Mouse (Mus musculus): ENCODE data around the gene Gpatch4.

The Gpatch4 gene

GRCm38 (mm10) chr3:88042661-88043421 lies at the start of gene Gpatch4:
TSS of gene Gpatch4 (plus strand) at chr3:88043108.
- DNase-seq (ENCODE audit: low read depth): peak; percentile 97

GRCm38 (mm10) chr3:87993436-87993835 lies 49.5 kb upstream of the Gpatch4 start:
- peak; percentile 43 for DNase-seq (ENCODE audit: low read depth)

- no peak for DNase-seq (ENCODE audit: low read depth)
Measured at GRCm38 (mm10) chr3:87995331-87995730, 47.6 kb upstream of the Gpatch4 start.

GRCm38 (mm10) chr3:87996401-87996800 lies 46.5 kb upstream of the Gpatch4 start:
- no peak for DNase-seq (ENCODE audit: low read depth)

GRCm38 (mm10) chr3:87996971-87997614 lies 45.8 kb upstream of the Gpatch4 start:
- no peak for DNase-seq (ENCODE audit: low read depth)

- DNase-seq (ENCODE audit: low read depth): no peak
Measured at GRCm38 (mm10) chr3:87998747-87999146, 44.2 kb upstream of the Gpatch4 start.

- DNase-seq (ENCODE audit: low read depth): no peak
Measured at GRCm38 (mm10) chr3:87999243-87999895, 43.5 kb upstream of the Gpatch4 start.

GRCm38 (mm10) chr3:88000181-88000580 lies 42.7 kb upstream of the Gpatch4 start, which contains the start of gene Bcan:
TSS of gene Bcan (minus strand) at chr3:88000230.
- no peak for DNase-seq (ENCODE audit: low read depth)

GRCm38 (mm10) chr3:88000816-88001595 lies 41.9 kb upstream of the Gpatch4 start:
- no peak for DNase-seq (ENCODE audit: low read depth)

GRCm38 (mm10) chr3:88002291-88002976 lies 40.5 kb upstream of the Gpatch4 start:
- DNase-seq (ENCODE audit: low read depth): no peak

GRCm38 (mm10) chr3:88005822-88006786 lies 36.8 kb upstream of the Gpatch4 start:
- peak; percentile 35 for DNase-seq (ENCODE audit: low read depth)

- DNase-seq (ENCODE audit: low read depth): peak; percentile 74
Measured at GRCm38 (mm10) chr3:88010634-88011265, 32.2 kb upstream of the Gpatch4 start.

- peak; percentile 83 for DNase-seq (ENCODE audit: low read depth)
Measured at GRCm38 (mm10) chr3:88022322-88023191, 20.4 kb upstream of the Gpatch4 start.

GRCm38 (mm10) chr3:88023192-88024074 lies 19.5 kb upstream of the Gpatch4 start:
- peak; percentile 18 for DNase-seq (ENCODE audit: low read depth)

GRCm38 (mm10) chr3:88026823-88027222 lies 16.1 kb upstream of the Gpatch4 start:
- DNase-seq (ENCODE audit: low read depth): no peak

- peak; percentile 53 for DNase-seq (ENCODE audit: low read depth)
Measured at GRCm38 (mm10) chr3:88027434-88028186, 15.3 kb upstream of the Gpatch4 start, which contains the start of gene Hapln2. TSS of gene Hapln2 (minus strand) at chr3:88027583.
